Mouse (Mus musculus): ENCODE measurements around the gene Klhl22. TPM values are rescaled to one million over a fixed set of nuclear protein-coding genes. Genes with fewer than 3 reads are reported as not detected.

The Klhl22 gene
- total RNA-seq, 2 experiments from 2014 or later: 101 TPM

DNA sequence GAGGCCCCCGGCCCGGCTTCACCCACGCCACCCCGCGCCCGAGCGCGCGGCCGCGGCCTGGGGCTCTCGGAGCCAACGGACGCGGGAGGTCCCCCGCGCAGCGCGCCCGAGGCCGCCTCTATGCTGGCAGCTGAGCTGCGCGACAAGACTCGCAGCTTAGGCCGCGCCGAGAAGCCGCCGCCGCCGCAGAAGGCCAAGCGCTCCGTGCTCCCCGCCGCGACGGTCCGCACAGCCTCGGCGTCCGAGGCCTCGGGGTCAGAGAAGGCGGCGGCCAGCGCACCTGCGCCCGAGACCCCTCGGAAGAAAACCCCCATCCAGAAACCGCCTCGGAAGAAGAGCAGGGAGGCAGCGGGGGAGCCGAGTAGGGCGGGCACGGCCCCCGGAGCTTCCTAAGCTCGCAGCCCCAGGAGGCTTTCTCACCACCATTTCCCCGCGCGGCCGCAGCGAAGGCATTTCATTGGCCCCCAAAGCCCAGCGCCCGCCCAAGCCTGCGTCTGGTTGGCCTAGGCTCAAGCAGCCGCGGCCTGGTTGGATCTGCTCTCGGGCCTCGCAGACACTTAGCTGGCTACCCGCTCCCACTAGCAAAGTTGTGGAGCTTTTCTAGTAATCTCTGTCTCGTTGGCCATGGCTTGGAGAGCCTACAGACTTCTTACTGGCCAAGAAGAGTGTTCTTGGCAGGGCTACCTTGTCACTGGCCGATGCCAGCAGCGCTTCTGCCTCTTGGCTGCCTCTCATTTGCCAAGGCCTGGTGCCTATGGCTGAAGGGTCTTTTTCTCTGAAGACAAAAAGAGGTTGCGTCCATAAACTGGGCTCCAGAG, 48.0 kb downstream of the Klhl22 start:
- DNase-seq (ENCODE audit: low spot score in 2 of 2): peak; percentile 86 to 91
- Histone ChIP-seq H3K27ac (peak overlapping the region; percentile 90), H3K4me3 (peak overlapping the region; percentile 71)
- TF ChIP-seq CTCF (conservative IDR thresholded peaks at IDR 0.05): no peak

DNA sequence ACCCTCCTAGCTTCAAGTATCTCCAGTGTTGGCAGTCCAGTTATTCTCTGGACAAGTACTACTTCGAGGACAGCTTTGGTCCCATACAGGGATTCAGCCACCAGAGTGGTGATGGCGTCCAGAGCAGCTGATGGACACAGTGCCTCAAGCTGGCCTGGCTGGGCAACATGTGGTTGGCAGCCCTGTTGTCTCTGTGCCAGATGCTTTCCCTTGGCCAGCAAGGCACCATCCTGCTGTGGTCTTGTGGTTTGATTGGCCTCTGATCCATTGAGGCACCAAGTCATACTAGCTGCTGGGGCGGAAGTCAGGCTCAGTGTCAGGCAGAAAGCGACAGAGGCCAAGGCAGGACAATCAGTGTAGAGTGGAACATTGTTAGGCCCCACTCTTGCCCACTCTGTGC, 49.7 kb downstream of the Klhl22 start:
- Histone ChIP-seq H3K4me3 (no peak overlapping the region), H3K27ac (no peak overlapping the region)
- DNase-seq (ENCODE audit: low spot score in 2 of 2): no peak
- TF ChIP-seq CTCF (conservative IDR thresholded peaks at IDR 0.05): no peak

DNA sequence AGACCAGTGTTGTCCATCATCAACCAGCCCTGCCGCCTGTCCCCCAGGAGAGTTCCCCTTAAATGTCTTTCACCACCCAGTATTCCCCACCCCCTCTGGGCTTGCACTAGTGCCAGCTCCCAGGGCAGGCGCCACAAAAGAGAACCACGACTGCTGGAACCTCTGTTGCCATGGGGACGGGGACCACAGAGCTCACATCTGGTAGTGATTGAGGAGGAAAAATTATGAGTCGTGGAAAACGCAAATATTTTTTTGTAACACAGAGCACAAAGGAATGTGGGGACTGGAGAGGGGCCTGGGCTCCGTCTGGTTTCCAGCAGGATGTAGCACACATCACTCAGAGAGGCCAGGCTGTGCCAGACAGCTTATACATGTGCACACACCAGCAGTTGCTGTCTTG, 50.3 kb downstream of the Klhl22 start:
- Histone ChIP-seq H3K27ac (no peak overlapping the region), H3K4me3 (no peak overlapping the region)
- no peak for TF ChIP-seq CTCF (conservative IDR thresholded peaks at IDR 0.05)
- DNase-seq (ENCODE audit: low spot score in 2 of 2): no peak

DNA sequence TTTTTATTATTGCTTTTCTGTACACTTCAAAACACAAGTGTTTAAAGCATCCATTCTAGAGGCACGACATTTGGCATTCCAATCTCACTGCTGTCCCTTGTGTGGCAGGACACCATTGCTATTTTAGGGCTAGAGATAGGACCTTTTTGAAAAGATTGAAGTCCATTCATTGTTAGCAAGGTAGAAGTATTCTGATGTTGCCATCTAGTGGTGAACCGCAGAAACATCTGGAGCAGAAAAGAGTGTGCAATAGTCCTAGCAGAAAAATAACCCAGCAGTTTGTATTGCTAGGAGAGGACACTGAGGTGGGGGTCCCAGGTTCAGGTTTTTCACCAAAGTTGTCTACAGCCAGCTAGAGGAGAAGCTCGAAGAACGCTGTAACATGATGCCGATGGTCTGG, 52.7 kb downstream of the Klhl22 start:
- DNase-seq (ENCODE audit: low spot score in 2 of 2): no peak
- TF ChIP-seq CTCF (conservative IDR thresholded peaks at IDR 0.05): peak; percentile 94

GRCm38 (mm10) chr16:17813173-17813572, 53.8 kb downstream of the Klhl22 start:
- Histone ChIP-seq H3K4me3 (no peak overlapping the region), H3K27ac (no peak overlapping the region)
- DNase-seq (ENCODE audit: low spot score in 2 of 2): no peak
- no peak for TF ChIP-seq CTCF (conservative IDR thresholded peaks at IDR 0.05)

More for the DNA sequence above, 52.7 kb downstream of the Klhl22 start:
- Histone ChIP-seq H3K27ac (no peak overlapping the region), H3K4me3 (no peak overlapping the region)

GRCm38 (mm10) chr16:17815411-17816402, 56.3 kb downstream of the Klhl22 start:
- peak; percentile 90 for TF ChIP-seq CTCF (conservative IDR thresholded peaks at IDR 0.05)
- peak overlapping the region; percentile 81 for H3K27ac ChIP-seq
- peak in 1 of 2 experiments; percentile 61 for DNase-seq (ENCODE audit: low spot score in 2 of 2)
- H3K4me3 ChIP-seq: peak overlapping the region; percentile 54

DNA sequence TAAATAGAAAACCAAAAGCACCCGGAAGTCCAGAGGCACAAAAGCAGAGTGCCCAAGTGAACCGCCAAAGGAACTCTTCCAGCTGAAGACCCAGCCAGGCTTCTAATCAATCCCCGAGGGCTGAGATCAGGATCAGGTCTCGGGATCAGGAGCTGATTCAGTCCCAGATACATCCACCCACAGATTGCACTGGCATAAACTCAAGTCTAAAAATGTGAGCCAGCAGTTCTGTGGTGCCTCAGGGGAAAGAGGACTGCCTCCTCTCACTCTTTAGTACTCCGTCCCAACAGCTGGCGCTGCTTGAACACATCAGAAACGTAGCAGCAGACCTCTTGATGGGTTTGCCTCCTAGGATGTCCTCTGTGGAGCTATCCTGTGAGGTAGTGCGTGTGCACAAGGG, 57.1 kb downstream of the Klhl22 start:
- Histone ChIP-seq H3K27ac (no peak overlapping the region; the same call in 1 of the 2 replicates), H3K4me3 (no peak overlapping the region)
- DNase-seq (ENCODE audit: low spot score in 2 of 2): no peak
- TF ChIP-seq CTCF (conservative IDR thresholded peaks at IDR 0.05): no peak

- Histone ChIP-seq H3K27ac (no peak overlapping the region), H3K4me3 (no peak overlapping the region)
- TF ChIP-seq CTCF (conservative IDR thresholded peaks at IDR 0.05): no peak
- DNase-seq (ENCODE audit: low spot score in 2 of 2): no peak
Measured at GRCm38 (mm10) chr16:17826500-17826899, 67.1 kb downstream of the Klhl22 start.

- Histone ChIP-seq H3K27ac (no peak overlapping the region), H3K4me3 (no peak overlapping the region)
- no peak for DNase-seq (ENCODE audit: low spot score in 2 of 2)
- no peak for TF ChIP-seq CTCF (conservative IDR thresholded peaks at IDR 0.05)
Measured at GRCm38 (mm10) chr16:17828229-17828628, 68.8 kb downstream of the Klhl22 start.

DNA sequence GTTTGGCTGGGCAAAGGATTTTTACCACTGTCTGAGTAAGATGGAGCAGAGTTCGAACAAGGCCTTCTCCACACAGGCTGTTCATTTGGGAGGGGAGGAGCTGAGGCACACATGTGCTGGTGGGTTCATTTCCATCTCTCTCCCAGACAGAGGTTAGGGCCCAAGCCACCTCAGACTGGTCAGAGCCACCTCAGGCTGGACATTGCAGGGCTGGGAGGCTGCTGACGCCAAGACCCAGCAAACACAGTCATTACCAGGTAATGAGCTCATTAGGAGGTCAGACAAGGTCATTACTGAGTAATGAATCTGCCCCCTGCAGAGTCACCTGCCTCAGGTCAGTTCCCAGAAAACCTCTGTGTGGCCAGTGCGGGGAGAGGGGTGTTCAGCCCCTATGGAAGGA, 69.4 kb downstream of the Klhl22 start:
- Histone ChIP-seq H3K27ac (no peak overlapping the region), H3K4me3 (no peak overlapping the region)
- no peak for DNase-seq (ENCODE audit: low spot score in 2 of 2)
- TF ChIP-seq CTCF (conservative IDR thresholded peaks at IDR 0.05): no peak

DNA sequence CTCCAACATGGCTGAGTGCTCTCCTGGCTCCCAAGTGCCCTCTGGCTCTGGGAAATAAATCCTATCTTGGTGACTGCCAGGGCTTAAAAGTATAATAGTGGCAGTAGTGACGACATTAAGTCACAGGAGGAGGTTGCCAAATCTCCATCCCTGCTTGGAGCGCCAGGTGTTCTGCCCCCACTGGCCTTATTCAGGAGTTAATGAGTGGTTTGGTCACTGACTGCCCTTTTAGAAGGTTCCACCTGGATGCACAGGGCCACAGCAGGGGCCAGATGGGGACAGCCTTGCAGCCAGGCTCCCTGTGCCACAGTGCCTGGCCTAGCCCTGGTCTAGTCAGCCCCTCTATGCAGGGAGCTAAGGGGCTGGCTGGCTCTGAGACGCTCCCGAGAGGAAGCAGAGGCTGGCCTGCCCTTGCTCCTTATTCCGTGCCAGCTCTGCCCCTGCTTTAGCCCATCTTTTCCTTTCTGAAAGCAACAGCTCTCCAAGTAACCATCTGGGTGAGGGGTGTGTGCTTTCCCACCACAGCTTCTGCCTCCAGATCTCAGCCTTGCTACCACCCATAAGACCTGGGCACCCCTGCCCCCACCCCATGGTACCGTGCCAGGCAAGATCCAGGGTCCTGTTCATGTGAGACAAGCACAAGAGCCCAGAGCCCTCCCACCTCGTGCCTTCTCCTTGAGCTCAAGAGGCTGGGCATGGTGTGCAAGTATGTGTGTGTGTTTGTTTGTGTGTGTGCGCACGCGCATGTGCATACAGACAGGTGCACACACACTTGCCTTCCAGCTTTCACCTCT, 71.2 kb downstream of the Klhl22 start:
- no peak for TF ChIP-seq CTCF (conservative IDR thresholded peaks at IDR 0.05)
- no peak for DNase-seq (ENCODE audit: low spot score in 2 of 2)

DNA sequence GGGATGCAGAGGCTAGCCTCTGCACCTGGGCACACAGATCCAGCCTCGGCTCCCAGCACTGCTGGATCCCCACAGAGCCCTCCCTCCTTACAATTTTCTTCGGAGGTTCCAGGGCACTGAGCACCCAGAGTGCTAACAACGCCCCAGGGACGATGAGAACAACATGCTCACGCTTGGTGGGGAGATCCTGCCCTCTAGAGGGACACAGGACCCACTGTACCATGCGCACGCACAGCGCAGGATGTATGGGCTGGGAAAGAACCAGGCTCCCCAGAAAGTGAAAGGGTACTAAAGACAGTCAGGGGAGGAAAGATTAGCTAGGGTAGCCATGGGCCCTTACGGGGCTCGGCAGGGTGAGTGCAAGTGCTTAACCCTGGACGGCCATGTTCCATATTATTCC, 72.4 kb downstream of the Klhl22 start:
- no peak for DNase-seq (ENCODE audit: low spot score in 2 of 2)
- peak; percentile 36 for TF ChIP-seq CTCF (conservative IDR thresholded peaks at IDR 0.05)
- Histone ChIP-seq H3K27ac (no peak overlapping the region), H3K4me3 (no peak overlapping the region)

More for the DNA sequence above, 71.2 kb downstream of the Klhl22 start:
- no peak overlapping the region for H3K4me3 ChIP-seq
- no peak overlapping the region for H3K27ac ChIP-seq
